Mouse (Mus musculus) fibroblast of lung, adult 2 months (primary cell): ENCODE measurements around the gene Tent5b.
"Not testable (repeated sequence)": the region's sequence is repeated elsewhere in the genome, so short reads cannot be mapped to it uniquely, and the experiment has no call there.

Experiments
- DNase-seq: peaks from one replicate; pipeline ENCODE4 v3.0.0-alpha.2; 2011; ENCODE audit warnings: low read depth

Tent5b gene

DNA sequence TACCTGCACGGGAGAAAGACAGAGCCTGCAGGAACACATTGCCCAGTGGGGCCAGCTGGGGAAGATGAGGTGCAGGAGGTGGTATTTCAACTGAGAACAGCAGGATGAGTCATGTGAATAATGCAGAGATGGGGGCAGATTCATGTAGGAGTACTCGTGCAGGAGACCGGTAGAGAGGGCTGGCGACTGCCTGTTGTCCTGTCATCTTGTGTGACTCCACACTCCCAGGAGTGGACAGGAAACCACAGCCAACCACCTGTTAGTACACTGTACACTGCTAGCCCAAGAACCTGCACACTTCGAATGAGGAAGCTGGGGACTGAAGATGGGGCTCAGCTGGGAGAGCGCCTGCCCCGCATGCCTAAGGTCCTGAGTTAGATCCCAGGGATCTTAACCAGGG is 21.6 kb downstream of the Tent5b start:
- DNase-seq = no peak

DNA sequence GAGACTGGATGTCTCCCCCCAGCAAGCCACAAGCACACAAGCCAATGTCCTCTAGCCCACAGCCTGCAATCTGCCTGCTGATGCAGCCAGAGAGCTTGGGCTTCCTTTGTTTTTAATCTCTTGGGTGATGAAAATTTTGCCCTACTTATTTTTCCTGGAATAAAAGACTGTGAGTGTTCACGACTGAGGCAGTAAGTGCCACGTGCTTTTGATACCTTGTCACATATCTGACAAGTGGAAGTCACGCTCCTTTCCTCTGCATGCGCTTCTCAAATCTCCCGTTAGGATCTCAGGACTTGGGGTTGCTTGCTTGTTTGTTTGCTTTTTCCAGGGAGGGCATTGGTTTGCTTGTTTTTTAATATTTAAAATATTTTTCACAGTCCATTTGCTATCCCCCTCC is 24.4 kb downstream of the Tent5b start:
- DNase-seq = no peak

DNA sequence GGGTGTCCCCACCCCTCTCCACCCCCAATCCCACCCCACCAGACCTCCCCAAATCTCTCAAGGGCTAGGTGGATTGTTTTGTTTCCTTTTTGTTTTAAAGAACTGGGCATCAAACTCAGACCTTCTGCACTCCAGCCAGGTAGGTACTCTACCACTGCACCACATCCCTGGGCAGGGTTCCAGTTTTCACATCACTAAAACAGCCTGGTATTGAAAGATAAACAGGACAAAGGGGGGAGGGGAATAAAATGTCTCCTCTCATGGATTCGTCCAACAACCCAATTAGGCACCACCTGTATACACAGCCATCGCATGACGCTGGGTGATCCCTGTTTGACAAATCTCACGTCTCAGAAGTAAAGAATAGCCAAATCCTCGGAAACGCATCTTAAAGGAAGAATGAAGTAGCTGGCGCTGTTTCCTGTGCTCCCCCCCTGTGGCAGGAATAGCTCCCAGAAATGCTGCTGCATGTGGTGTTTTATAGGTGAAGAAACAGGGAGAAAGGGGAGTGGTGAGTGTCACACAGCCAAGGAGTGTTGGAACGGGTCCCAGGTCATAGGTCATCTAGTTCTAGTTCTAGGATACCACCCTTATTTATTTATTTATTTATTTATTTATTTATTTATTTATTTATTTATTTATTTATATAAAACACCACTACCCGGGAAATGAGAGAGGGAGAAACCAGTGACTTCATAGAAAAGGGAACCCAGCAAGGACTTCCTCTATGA is 25.0 kb downstream of the Tent5b start:
- DNase-seq = no peak

DNA sequence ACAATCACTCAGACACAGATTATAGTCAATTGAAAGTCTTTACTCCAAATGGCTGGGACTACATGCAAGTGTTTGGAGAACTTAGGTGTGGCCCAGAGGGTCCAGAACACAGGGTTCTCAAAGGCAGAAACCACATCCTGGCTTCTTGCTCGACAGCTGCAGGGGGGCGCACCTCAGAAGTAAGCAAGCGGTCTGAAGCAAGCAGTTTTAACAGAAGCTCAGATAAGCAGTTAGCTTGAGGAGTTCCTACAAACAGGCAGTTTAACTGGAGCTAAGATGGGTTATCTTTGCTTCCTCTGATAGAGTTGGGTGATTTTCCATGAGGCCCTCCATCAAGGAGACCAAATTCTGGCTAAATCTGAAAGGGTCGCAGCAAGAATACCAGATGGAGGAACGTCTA is 26.6 kb downstream of the Tent5b start:
- DNase-seq = no peak

GRCm38 (mm10) chr4:133508990-133509389 is 29.1 kb downstream of the Tent5b start:
- no peak for DNase-seq

DNA sequence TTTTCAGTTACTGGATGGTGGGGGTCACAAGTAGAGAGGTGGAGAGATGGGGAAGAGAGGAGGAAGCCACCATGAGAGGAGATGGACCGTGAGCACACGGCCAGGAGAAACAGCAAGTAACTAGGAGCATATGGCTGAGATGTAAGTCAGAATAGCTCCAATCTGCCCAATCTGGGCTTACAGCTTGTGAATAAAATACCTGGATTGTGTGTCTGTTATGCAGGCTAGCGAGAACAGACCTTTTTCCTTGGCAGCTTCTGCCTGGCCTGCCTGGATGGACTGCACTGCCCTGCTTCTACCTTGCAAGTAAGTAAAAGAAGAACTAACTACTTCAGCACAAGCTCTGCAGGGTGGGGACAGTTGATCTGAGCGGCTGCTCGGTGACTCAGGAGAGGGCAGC is 31.1 kb downstream of the Tent5b start:
- no peak for DNase-seq

DNA sequence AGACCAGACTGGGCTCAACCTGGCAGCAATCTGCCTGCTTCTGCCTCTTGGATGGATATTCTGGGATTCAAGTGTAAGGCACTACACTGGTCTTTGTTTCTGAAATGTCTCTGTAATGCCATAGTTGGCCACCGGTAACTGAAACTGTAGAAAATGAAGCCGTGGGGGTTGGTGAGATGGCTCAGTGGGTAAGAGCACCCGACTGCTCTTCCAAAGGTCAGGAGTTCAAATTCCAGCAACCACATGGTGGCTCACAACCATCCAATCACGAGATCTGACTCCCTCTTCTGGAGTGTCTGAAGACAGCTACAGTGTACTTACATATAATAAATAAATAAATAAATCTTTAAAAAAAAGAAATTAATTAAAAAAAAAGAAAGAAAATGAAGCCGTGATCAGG is 32.6 kb downstream of the Tent5b start:
- DNase-seq = not testable (repeated sequence)

- no peak for DNase-seq
Observed at GRCm38 (mm10) chr4:133512972-133513371, 33.0 kb downstream of the Tent5b start.

GRCm38 (mm10) chr4:133518601-133519368 is 38.9 kb downstream of the Tent5b start, which contains the start of gene Kdf1:
TSS of gene Kdf1 (plus strand) at chr4:133518963.
- no peak for DNase-seq

- DNase-seq = no peak
Observed at GRCm38 (mm10) chr4:133519369-133519665, 39.4 kb downstream of the Tent5b start.

GRCm38 (mm10) chr4:133521502-133521901 is 41.6 kb downstream of the Tent5b start:
- no peak for DNase-seq

- DNase-seq = no peak
Observed at GRCm38 (mm10) chr4:133527788-133528187, 47.9 kb downstream of the Tent5b start.

- no peak for DNase-seq
Observed at GRCm38 (mm10) chr4:133532777-133533176, 52.8 kb downstream of the Tent5b start.

GRCm38 (mm10) chr4:133536081-133536480 is 56.1 kb downstream of the Tent5b start:
- DNase-seq = no peak

- DNase-seq = no peak
Observed at GRCm38 (mm10) chr4:133536652-133537051, 56.7 kb downstream of the Tent5b start.
